Mouse (Mus musculus): ENCODE data around the gene Olfr700. TPM values are rescaled to one million over a fixed set of nuclear protein-coding genes. Genes with fewer than 3 reads are reported as not detected.
A peak's percentile ranks its signal among the peaks of the same experiment; 100 is the strongest.

The Olfr700 gene
- total RNA-seq (2014; rRNA removed) (not detected in 2 replicates), polyA plus RNA-seq (2015; fragmentation: Nextera tagmentation; extraction: Ambion mirVana) (not detected in 2 replicates)

DNA sequence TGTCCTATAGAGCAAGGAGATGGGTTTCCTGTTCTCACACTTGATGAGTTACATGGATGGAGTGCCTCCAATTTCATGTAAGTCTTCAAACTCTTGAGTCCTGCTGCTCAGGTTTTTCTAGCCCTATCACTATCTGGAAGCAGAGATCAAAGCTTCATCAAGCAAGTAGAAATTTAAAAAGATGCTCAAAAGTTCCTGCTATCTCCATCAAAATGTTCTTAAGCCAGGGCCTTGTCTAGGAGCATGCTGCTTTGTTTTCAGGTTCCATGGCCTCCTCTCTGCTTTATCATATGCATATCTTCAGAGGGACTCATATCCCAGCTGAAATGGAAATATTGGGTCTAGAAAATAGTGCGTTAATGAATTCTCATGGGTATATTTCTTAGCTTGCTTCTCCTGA, at the start of gene Olfr700:
Gene Olfr700 (minus strand): TSS at position 101 of the 400 bp plus-strand sequence.
- ATAC-seq (no peak), DNase-seq (ENCODE audit: low spot score) (no peak)
- H3K9me3 ChIP-seq (ENCODE audit: low read length) = no peaks in the 10 kb centered on the region
- no peak within 1 kb of the TSS for H3K4me3 ChIP-seq (ENCODE audit: low read length)
- no peak within 1 kb of the TSS for H3K27ac ChIP-seq
- H3K4me2 ChIP-seq (ENCODE audit: low read depth, low read length) = no peak within 1 kb of the TSS
- H3K9ac ChIP-seq (replicated peaks; ENCODE audit: low read length) = no peak within 1 kb of the TSS
- H3K27me3 ChIP-seq (ENCODE audit: insufficient read depth, low read length) = no peaks in the 10 kb centered on the region
- H3K4me1 ChIP-seq (ENCODE audit: insufficient read depth, low read length) = no peaks in the 10 kb centered on the region
- TF ChIP-seq CTCF (IDR thresholded peaks at IDR 0.05; ENCODE audit: low read depth) = no peak
- 90% methylated on average over 1 of the region's 1 CpGs for WGBS
- H3K36me3 ChIP-seq (ENCODE audit: insufficient read depth, low read length) = no peaks in the 10 kb centered on the region

DNA sequence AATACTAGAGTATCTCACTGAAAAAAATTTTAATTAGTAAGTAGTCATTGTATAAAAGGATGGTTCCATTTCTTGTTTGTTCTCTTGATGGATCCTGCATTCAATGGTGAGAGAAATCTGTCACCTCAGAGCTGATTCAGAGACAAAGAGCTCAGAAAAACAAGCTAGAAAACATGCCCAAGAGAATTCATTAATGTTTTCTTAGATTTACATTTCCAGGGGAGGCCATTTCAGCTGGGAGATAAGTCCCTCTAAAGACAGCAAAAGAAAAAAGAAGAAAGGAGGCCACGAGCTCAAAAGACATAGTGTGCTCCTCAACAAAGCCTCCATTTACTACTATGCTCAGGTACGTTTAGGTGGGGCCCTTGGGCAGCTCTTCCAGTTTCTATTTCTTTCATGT, 34.4 kb upstream of the Olfr700 start, which contains the start of gene Olfr703:
Gene Olfr703 (plus strand): TSS at position 301 of the 400 bp plus-strand sequence.
- Histone ChIP-seq H3K4me1 (ENCODE audit: insufficient read depth, low read length) (no peaks in the 10 kb centered on the region), H3K27ac (no peak within 1 kb of the TSS), H3K9ac (replicated peaks; ENCODE audit: low read length) (no peak within 1 kb of the TSS), H3K27me3 (ENCODE audit: insufficient read depth, low read length) (no peaks in the 10 kb centered on the region), H3K4me2 (ENCODE audit: low read depth, low read length) (no peak within 1 kb of the TSS), H3K4me3 (ENCODE audit: low read length) (no peak within 1 kb of the TSS), H3K36me3 (ENCODE audit: insufficient read depth, low read length) (no peaks in the 10 kb centered on the region), H3K9me3 (ENCODE audit: low read length) (no peaks in the 10 kb centered on the region)
- no peak for DNase-seq (ENCODE audit: low spot score)
- no peak for ATAC-seq
- no peak for TF ChIP-seq CTCF (IDR thresholded peaks at IDR 0.05; ENCODE audit: low read depth)
- WGBS = 59% methylated on average over 2 of the region's 2 CpGs

DNA sequence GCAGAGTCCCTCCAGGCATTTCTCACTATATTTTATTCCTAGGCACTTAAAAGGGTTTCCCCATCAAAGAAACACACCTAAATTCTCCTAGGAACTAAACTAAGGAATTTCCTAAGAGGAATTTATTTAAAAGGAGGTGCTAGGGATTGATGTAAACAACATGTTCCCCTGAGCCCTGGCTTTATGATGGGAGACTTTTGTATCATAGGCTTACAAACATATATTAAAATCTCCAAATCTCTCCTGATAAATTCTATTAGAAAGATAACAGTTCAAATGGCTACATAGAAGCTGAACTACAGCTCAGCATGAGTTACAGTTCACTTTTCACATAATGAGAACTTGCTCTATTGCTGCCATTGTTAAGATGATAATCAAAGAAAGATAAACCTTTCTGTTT, 25.2 kb upstream of the Olfr700 start, which contains the start of gene Olfr702:
Gene Olfr702 (minus strand): TSS at position 101 of the 400 bp plus-strand sequence.
- no peaks in the 10 kb centered on the region for H3K9me3 ChIP-seq (ENCODE audit: low read length)
- H3K4me3 ChIP-seq (ENCODE audit: low read length) = no peak within 1 kb of the TSS
- DNase-seq (ENCODE audit: low spot score) (no peak), ATAC-seq (no peak)
- no peaks in the 10 kb centered on the region for H3K4me1 ChIP-seq (ENCODE audit: insufficient read depth, low read length)
- no peak for TF ChIP-seq CTCF (IDR thresholded peaks at IDR 0.05; ENCODE audit: low read depth)
- H3K27ac ChIP-seq = no peak within 1 kb of the TSS
- no peaks in the 10 kb centered on the region for H3K27me3 ChIP-seq (ENCODE audit: insufficient read depth, low read length)
- H3K9ac ChIP-seq (replicated peaks; ENCODE audit: low read length) = no peak within 1 kb of the TSS
- no peak within 1 kb of the TSS for H3K4me2 ChIP-seq (ENCODE audit: low read depth, low read length)
- H3K36me3 ChIP-seq (ENCODE audit: insufficient read depth, low read length) = no peaks in the 10 kb centered on the region

DNA sequence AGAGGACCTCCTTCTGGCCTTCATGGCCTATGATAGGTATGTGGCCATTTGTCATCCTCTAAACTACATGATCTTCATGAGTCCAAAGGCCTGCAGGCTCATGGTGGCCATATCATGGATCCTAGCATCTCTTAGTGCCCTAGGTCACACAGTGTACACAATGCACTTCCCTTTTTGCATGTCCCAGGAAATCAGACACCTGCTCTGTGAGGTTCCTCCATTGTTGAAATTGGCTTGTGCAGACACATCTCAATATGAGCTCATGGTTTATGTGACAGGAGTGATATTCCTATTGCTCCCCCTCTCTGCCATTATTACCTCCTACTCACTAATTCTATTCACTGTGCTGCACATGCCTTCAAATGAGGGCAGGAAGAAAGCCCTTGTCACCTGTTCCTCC, 9.8 kb upstream of the Olfr700 start:
- no peak for DNase-seq (ENCODE audit: low spot score)
- no peak overlapping the region for H3K9ac ChIP-seq (replicated peaks; ENCODE audit: low read length)
- no peak overlapping the region for H3K27ac ChIP-seq
- H3K4me2 ChIP-seq (ENCODE audit: low read depth, low read length) = no peak overlapping the region
- TF ChIP-seq CTCF (IDR thresholded peaks at IDR 0.05; ENCODE audit: low read depth) = no peak
- H3K27me3 ChIP-seq (ENCODE audit: insufficient read depth, low read length) = no peaks in the 10 kb centered on the region
- H3K4me3 ChIP-seq (ENCODE audit: low read length) = no peak overlapping the region
- no peak for ATAC-seq
- no peaks in the 10 kb centered on the region for H3K9me3 ChIP-seq (ENCODE audit: low read length)
- H3K4me1 ChIP-seq (ENCODE audit: insufficient read depth, low read length) = no peaks in the 10 kb centered on the region
- no peaks in the 10 kb centered on the region for H3K36me3 ChIP-seq (ENCODE audit: insufficient read depth, low read length)

DNA sequence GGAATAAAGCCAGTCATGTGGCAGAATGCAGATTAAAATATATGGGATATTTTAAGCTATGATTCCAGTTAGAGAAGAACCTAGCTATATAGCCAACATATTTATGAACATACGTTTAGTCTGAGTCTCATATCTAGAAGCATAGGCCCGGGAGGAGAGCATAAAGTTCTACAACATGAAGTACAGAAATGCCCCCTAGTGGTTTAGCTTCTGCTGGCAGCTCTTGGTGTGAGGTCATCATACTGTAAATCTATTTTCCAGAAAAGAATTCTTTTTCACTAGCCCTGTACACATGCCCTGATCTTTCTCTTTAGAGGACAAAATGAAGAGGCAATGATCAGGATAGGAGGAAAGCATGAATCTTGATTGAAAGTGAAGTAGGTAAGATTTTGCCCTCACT, 7.1 kb upstream of the Olfr700 start:
- Histone ChIP-seq H3K27me3 (ENCODE audit: insufficient read depth, low read length) (no peaks in the 10 kb centered on the region), H3K4me1 (ENCODE audit: insufficient read depth, low read length) (no peaks in the 10 kb centered on the region), H3K9me3 (ENCODE audit: low read length) (no peaks in the 10 kb centered on the region), H3K4me3 (ENCODE audit: low read length) (no peak overlapping the region), H3K27ac (no peak overlapping the region), H3K36me3 (ENCODE audit: insufficient read depth, low read length) (no peaks in the 10 kb centered on the region), H3K4me2 (ENCODE audit: low read depth, low read length) (no peak overlapping the region), H3K9ac (replicated peaks; ENCODE audit: low read length) (no peak overlapping the region)
- ATAC-seq = no peak
- WGBS = 61% methylated on average over 2 of the region's 2 CpGs
- peak; percentile 12; the same call in 1 of the 2 replicates for TF ChIP-seq CTCF (IDR thresholded peaks at IDR 0.05; ENCODE audit: low read depth)
- DNase-seq (ENCODE audit: low spot score) = peak; percentile 31

DNA sequence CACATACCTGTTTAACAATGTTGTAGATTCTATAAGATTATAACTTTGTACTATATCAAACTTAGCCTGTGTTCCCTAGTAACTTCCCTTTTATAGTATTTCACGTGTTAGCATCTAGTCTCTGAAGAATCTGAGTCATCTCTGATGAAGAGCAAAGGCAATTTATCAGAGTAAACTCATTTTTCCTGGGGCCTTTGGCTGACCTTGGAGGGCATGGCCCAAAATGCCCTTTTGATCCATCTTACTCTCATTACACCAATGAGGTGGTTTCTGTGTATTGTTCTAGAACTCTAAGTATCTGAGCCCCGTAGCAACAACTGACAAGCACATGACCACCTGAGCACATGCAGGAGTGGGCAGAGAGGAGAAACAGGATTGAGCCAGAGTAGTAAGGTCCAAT, 5.2 kb upstream of the Olfr700 start, which contains the start of gene Olfr701:
Gene Olfr701 (plus strand): TSS at position 301 of the 400 bp plus-strand sequence.
- Histone ChIP-seq H3K36me3 (ENCODE audit: insufficient read depth, low read length) (no peaks in the 10 kb centered on the region), H3K27me3 (ENCODE audit: insufficient read depth, low read length) (no peaks in the 10 kb centered on the region), H3K9me3 (ENCODE audit: low read length) (no peaks in the 10 kb centered on the region), H3K4me2 (ENCODE audit: low read depth, low read length) (no peak within 1 kb of the TSS), H3K4me3 (ENCODE audit: low read length) (no peak within 1 kb of the TSS), H3K4me1 (ENCODE audit: insufficient read depth, low read length) (no peaks in the 10 kb centered on the region), H3K9ac (replicated peaks; ENCODE audit: low read length) (no peak within 1 kb of the TSS), H3K27ac (no peak within 1 kb of the TSS)
- TF ChIP-seq CTCF (IDR thresholded peaks at IDR 0.05; ENCODE audit: low read depth) = no peak
- ATAC-seq (no peak), DNase-seq (ENCODE audit: low spot score) (no peak)
- whole genome bisulfite sequencing = 73% methylated on average over 2 of the region's 2 CpGs

DNA sequence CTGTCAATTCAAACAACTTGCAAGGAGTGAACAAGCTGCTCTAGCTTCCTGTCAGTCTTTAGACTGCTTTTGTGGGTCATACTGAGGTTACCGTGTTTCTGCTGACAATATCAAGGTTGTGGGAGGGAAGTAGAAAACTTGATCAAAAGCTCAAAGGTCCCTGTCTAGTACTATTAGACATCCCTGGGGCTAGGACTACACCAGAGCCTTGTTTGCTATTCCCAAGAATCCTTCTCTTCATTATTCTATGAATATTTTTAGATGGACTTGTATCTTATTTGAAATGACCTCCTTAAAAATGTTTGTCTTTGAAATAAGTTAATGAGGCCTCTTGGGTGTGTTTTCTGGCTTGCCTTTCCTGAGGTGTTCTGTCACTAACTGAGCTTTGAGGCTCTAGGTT, 15.5 kb downstream of the Olfr700 start, which contains the start of gene Olfr699:
Gene Olfr699 (minus strand): TSS at position 101 of the 400 bp plus-strand sequence.
- H3K4me2 ChIP-seq (ENCODE audit: low read depth, low read length) = no peak within 1 kb of the TSS
- no peak within 1 kb of the TSS for H3K4me3 ChIP-seq (ENCODE audit: low read length)
- no peaks in the 10 kb centered on the region for H3K4me1 ChIP-seq (ENCODE audit: insufficient read depth, low read length)
- WGBS = 89% methylated on average over 1 of the region's 1 CpGs
- no peak for DNase-seq (ENCODE audit: low spot score)
- no peaks in the 10 kb centered on the region for H3K9me3 ChIP-seq (ENCODE audit: low read length)
- no peak for ATAC-seq
- TF ChIP-seq CTCF (IDR thresholded peaks at IDR 0.05; ENCODE audit: low read depth) = no peak
- no peak within 1 kb of the TSS for H3K9ac ChIP-seq (replicated peaks; ENCODE audit: low read length)
- H3K36me3 ChIP-seq (ENCODE audit: insufficient read depth, low read length) = no peaks in the 10 kb centered on the region
- no peaks in the 10 kb centered on the region for H3K27me3 ChIP-seq (ENCODE audit: insufficient read depth, low read length)
- H3K27ac ChIP-seq = no peak within 1 kb of the TSS
